ENCODE assay signal across 8 mouse cellular contexts in the genomic region with DNA sequence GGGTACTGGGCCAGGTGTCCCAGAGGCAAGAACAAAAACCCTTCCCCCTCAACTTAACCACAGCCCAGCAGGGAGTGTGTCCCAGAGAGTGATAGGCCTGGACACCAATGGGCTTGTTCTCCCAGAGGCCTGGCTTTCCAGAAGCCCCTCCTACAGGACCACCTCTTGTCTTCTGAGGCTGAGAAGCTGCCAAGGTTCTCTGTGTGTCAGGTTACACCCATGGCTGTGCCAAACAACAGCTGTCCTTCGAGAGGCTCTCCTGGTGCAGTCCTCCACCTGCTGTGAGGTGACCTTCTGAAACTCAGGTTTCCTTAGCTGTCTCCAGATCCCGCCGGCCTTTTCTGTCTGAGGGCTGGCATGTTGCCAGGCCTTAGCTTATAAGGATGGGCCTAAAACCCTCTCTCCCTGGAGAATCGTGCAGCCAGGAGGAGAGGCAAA. TPM values are rescaled to one million over a fixed set of nuclear protein-coding genes. Genes with fewer than 3 reads are reported as not detected.
DNase-seq lines count a peak whose midpoint lies in the region; ATAC-seq and TF ChIP-seq lines count a peak whose summit lies in the region.

No protein-coding gene starts in this region.

- 4% methylated on average over 4 of the region's 4 CpGs for WGBS in embryonic facial prominence, embryonic 11.5 days
- 11% methylated on average over 4 of the region's 4 CpGs for WGBS in hindbrain, embryonic 14.5 days
- 3% methylated on average over 4 of the region's 4 CpGs for WGBS in lung, embryonic 14.5 days

- H3K27me3 ChIP-seq in embryonic facial prominence, embryonic 11.5 days (ENCODE audit: control insufficient read depth, insufficient read depth, low read length): no peaks in the 10 kb centered on the region
- no peaks in the 10 kb centered on the region for H3K27me3 ChIP-seq in hindbrain, embryonic 14.5 days (ENCODE audit: control insufficient read depth, insufficient read depth, low read length)
- H3K27me3 ChIP-seq in lung, embryonic 14.5 days (ENCODE audit: insufficient read depth, low read length): no peaks in the 10 kb centered on the region

- H3K9me3 ChIP-seq in embryonic facial prominence, embryonic 11.5 days (replicated peaks; ENCODE audit: control insufficient read depth, low read length): no peaks in the 10 kb centered on the region
- H3K9me3 ChIP-seq in hindbrain, embryonic 14.5 days (ENCODE audit: control insufficient read depth, low read length): no peaks in the 10 kb centered on the region
- H3K9me3 ChIP-seq in lung, embryonic 14.5 days (ENCODE audit: low read depth, low read length): no peaks in the 10 kb centered on the region

- no peak overlapping the region for H3K4me2 ChIP-seq in embryonic facial prominence, embryonic 11.5 days (ENCODE audit: low read depth, low read length)
- H3K4me2 ChIP-seq in hindbrain, embryonic 14.5 days (replicated peaks): no peak overlapping the region
- H3K4me2 ChIP-seq in lung, embryonic 14.5 days: no peak overlapping the region; the same call in 1 of the 2 replicates

- no peak overlapping the region for H3K9ac ChIP-seq in embryonic facial prominence, embryonic 11.5 days (replicated peaks; ENCODE audit: low read length)
- H3K9ac ChIP-seq in hindbrain, embryonic 14.5 days: no peak overlapping the region
- H3K9ac ChIP-seq in lung, embryonic 14.5 days: no peak overlapping the region

- DNase-seq in lung, adult 18-20 months: peak; percentile 22 to 50
- DNase-seq in lung, postnatal 25 days (ENCODE audit: low spot score): no peak
- DNase-seq in embryonic facial prominence, embryonic 11.5 days (ENCODE audit: low spot score): peak; percentile 49
- DNase-seq in hindbrain, embryonic 14.5 days (ENCODE audit: low spot score): peak; percentile 65
- peak; percentile 81 for DNase-seq in lung, embryonic 14.5 days
- peak; percentile 72 for DNase-seq in retina, postnatal 1 day
- no peak for DNase-seq in gastrocnemius, postnatal 36 days

- no peaks in the 10 kb centered on the region for H3K36me3 ChIP-seq in embryonic facial prominence, embryonic 11.5 days (replicated peaks; ENCODE audit: control insufficient read depth, insufficient read depth, low read depth, low read length)
- H3K36me3 ChIP-seq in hindbrain, embryonic 14.5 days (replicated peaks; ENCODE audit: control insufficient read depth, insufficient read depth): no peaks in the 10 kb centered on the region
- H3K36me3 ChIP-seq in lung, embryonic 14.5 days (ENCODE audit: insufficient read depth): no peaks in the 10 kb centered on the region

- no peak overlapping the region for H3K4me3 ChIP-seq in embryonic facial prominence, embryonic 11.5 days (ENCODE audit: low read depth, low read length)
- no peak overlapping the region for H3K4me3 ChIP-seq in hindbrain, embryonic 14.5 days (replicated peaks; ENCODE audit: low read length)
- no peak overlapping the region for H3K4me3 ChIP-seq in lung, embryonic 14.5 days (ENCODE audit: low read depth, low read length)

- intact Hi-C loops in gastrocnemius, postnatal 36 days (cut with DNase I): no loop called here

- no peak overlapping the region for H3K27ac ChIP-seq in embryonic facial prominence, embryonic 11.5 days (replicated peaks; ENCODE audit: low read depth, low read length)
- no peak overlapping the region for H3K27ac ChIP-seq in hindbrain, embryonic 14.5 days
- H3K27ac ChIP-seq in lung, embryonic 14.5 days (ENCODE audit: low read depth): no peak overlapping the region

- TF ChIP-seq CTCF in lung, embryonic 14.5 days (IDR thresholded peaks at IDR 0.05; ENCODE audit: low read depth): no peak

- peak; percentile 86 for ATAC-seq in embryonic facial prominence, embryonic 11.5 days (replicated peaks; ENCODE audit: insufficient number of reproducible peaks, low FRiP score, low TSS enrichment, low read depth)
- ATAC-seq in hindbrain, embryonic 14.5 days (ENCODE audit: low FRiP score): peak; percentile 72; the same call in 1 of the 2 replicates
- ATAC-seq in lung, embryonic 14.5 days (ENCODE audit: insufficient read depth): peak; percentile 80
- ATAC-seq in megakaryocyte, adult 5-6 weeks (ENCODE audit: poor library complexity, severe bottlenecking): no peak

- no peaks in the 10 kb centered on the region for H3K4me1 ChIP-seq in embryonic facial prominence, embryonic 11.5 days (ENCODE audit: control insufficient read depth, insufficient read depth, low read length)
- no peaks in the 10 kb centered on the region for H3K4me1 ChIP-seq in hindbrain, embryonic 14.5 days (replicated peaks; ENCODE audit: control insufficient read depth, insufficient read depth, low read length)
- no peaks in the 10 kb centered on the region for H3K4me1 ChIP-seq in lung, embryonic 14.5 days (ENCODE audit: insufficient read depth)

RNA-seq across cellular contexts. Expression of a gene that starts 29.2 kb away (rescaled TPM):
- 35.1 and 43.4 TPM in 2 replicates for polyA plus RNA-seq in embryonic facial prominence, embryonic 11.5 days (2014; fragmentation: Nextera tagmentation; extraction: Ambion mirVana)
- 125 and 133 TPM in 2 replicates for polyA plus RNA-seq in hindbrain, embryonic 14.5 days (2014; fragmentation: Nextera tagmentation; extraction: Ambion mirVana)
- polyA plus RNA-seq in lung, embryonic 14.5 days (2014; fragmentation: Nextera tagmentation; extraction: Ambion mirVana): 52.1 and 52.4 TPM in 2 replicates
- total RNA-seq in megakaryocyte, adult 5-6 weeks (2015): 182 and 187 TPM in 2 replicates
- 63.8 and 76.0 TPM in 2 replicates for total RNA-seq in megakaryocyte, adult 5-6 weeks (2017)
- 1 to 10 TPM; 6.3 to 8.1 TPM for total RNA-seq in gastrocnemius, postnatal 36 days (2021)

Comparison
In these comparisons a context has a peak if more than half of its experiments do, and no peak if none do; other contexts are left out.
1. DNase-seq: peak in lung, adult 18-20 months (2 of 2), embryonic facial prominence, embryonic 11.5 days (single experiment), hindbrain, embryonic 14.5 days (single experiment), lung, embryonic 14.5 days (single experiment) and retina, postnatal 1 day (single experiment); none in lung, postnatal 25 days (single experiment) and gastrocnemius, postnatal 36 days (0 of 2).